Mouse (Mus musculus) left cerebral cortex, adult 11 months (tissue): Measurements from ENCODE around the gene Vmn1r4.

Experiments
- DNase-seq: peaks from one replicate; pipeline ENCODE4 v3.0.0; 2022; ENCODE audit warnings: low spot score

Vmn1r4 gene

DNA sequence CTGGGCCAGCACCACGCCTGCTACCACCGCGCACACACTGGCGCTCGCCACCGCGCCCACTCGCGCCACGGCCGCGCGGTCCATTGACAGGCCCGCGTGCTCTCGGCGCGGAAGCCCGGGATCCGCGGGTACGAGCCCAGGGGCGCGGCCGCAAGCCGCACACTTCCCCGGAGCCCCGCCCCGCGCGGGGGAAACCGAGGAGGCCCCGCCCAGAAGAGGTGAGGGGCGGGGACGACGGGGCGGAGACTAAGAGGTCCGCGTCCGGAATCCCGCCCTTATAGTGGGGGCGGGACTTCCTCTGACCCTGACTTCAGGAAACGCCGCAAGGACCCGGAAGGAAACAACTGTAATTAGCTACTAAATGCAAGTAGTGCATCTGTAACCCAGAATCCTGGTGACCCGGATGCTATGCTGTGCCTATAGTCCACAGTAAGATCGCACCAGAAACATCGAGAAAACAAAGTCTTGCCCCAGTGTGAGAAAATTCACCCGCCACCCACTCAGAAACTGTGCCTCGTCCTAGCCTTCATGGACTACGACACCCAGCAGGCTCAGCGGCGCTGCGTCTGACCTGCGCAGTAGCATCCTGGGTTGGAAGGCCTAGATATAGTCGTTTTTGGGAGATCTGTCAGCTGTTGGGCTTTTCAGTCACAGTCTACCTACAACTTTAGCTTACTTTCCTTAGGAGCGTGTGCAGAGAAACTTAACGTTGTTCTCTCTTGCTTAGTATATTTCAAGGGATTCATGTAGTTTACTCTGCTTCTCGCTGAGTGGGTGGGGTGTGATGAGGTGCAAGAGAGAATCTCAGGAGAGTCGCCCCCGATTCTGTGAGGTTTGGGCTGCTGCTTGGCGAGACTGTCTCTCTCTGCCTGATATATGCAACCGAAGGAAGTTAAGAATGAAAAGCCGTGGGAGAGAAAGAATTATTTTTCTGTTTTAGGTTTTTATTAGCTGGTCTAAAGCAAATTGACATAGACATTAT, at the start of gene Vmn1r4, which contains the start of gene Nt5c3:
Gene Vmn1r4 (plus strand): TSS at position 290 of the 982 bp plus-strand sequence.
Gene Nt5c3 (minus strand): TSS at position 207 of the 982 bp plus-strand sequence.
- DNase-seq = peak; percentile 94

DNA sequence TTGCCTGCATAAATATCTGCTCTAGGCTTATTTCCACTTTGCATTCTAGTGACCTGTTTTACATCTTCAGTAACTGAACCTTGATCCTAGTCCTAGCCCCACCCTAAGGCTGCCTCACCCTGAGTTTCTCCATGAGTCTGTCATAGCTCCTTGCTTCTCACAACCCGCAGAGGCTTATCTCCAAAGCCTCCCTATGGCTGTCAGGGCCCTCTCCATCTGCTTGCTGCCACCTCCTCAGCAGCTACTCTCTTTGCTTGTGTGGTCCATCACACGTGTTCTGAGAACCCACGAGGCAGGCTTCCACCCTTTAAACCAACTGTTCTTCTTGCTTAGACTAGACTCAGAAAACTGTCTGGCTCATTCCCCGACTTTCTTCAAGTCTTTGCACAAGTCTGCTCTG, 46.9 kb upstream of the Vmn1r4 start:
- peak; percentile 26 for DNase-seq

DNA sequence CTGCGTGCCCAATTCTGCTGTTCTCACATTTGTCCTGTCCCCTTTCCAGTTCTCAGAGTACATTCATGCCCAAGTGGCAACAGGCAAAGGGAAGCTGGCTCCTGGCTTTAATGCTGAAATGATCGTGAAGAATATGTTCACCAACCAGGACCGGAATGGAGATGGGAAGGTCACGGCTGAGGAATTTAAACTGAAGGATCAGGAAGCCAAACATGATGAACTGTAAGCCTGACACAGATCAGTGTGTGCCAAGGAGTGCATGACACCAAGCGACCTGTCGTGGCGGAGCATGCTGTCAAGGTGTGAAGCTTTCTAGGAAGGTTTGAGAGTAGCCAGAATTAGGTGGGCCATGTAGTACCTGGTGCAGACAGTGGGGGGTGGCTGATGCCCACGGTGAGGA, 45.8 kb upstream of the Vmn1r4 start:
- DNase-seq = no peak

DNA sequence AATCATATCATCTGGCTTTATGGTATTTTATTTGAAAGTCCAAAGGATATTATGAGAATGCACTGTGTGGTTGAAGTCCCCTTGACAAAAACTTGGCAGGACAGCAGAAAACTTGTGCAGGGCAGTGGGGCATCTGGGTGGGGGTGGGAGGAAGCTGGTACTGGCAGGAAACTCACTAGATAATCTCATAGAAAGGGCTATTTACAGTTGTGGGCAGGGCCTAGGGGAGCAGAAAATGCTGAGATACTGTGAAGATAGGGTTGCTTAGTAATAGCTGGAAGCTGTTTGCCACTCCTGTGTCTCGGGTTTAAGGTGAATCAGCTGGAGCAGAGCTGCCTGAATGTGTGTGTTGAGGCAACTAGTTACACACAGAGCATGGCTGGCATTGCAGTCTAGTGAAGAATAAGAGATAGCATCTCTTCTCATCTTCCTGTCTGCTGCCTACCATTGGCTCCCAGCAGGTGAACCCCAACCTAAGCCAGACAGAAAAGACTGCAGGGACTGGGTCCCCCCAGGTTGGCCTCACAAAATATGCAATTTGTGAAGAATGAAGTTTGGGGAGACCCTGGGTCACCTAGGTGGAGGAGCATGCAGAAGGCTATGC, 44.4 kb upstream of the Vmn1r4 start:
- no peak for DNase-seq

DNA sequence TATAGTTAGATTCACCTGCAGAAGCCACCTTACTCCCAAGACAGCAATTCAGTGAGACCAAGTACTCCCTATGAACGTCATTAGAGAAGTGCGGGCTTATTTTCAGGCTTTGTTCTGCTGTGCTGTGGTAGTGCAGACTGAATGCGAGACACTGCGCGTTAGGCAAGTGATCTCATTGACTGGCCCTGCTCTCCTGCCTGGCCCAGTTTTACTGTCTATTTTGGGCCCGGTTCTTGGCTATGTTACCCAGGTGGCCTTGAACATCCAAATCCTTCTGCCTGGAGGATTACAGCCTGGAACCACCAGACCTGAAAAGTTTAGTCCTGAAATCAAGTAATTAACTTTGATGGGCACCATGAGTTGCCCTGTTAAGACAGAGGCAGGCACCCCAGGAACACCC, 35.3 kb upstream of the Vmn1r4 start:
- no peak for DNase-seq

DNA sequence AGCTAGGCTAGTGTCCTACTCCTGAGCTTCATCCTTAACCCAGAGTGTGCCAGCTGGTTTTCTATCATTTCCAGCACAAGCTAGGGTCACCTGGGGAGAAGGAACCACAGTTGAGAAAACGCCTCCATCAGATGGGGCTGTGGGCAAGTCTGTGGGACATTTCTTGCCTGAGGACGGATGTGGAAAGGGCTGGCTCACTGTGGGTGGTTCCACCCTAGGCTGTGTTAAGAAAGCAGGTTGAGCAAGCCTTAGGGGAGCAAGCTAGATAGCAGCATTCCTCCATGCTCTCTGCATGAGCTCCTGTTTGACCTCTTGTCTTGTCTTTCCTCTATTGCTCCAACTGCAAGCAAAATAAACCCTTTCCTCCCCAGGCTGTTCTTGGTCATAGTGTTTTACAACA, 33.1 kb upstream of the Vmn1r4 start:
- no peak for DNase-seq

DNA sequence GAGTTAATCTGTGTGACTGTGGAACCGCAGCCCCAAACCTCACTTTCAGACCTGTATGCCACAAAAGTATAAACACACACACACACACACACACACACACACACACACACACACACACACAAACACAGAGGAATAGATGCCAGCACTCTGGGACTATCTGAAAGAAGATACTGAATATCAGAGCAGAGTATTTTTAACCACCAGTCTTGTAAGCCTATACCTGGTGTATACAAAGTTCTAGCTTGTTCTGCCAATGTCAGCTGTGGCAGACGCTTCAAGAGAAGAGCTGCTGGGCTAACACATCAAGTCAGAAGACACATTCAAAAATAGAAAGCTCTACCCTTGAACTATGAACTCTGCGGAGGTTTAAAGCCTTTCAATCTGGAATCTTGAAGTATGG, 24.2 kb upstream of the Vmn1r4 start:
- no peak for DNase-seq

DNA sequence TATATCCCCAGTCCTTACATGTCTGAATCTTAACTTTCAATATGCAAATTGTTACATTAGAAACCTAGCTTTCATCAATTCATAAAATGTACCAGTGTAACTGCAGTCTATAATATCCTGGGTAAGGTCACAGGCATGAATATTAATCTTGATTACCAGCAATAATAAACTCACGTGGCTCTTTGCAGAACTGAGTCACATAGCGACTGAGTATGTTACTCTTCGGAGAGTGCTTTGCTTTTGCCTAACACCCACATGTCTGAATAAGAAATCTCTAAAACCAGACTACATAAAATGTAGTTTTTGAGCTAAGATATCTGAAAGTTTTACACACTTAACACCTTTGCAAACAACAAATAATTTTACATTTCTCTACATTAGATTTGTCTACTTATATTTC, 22.5 kb upstream of the Vmn1r4 start:
- no peak for DNase-seq

DNA sequence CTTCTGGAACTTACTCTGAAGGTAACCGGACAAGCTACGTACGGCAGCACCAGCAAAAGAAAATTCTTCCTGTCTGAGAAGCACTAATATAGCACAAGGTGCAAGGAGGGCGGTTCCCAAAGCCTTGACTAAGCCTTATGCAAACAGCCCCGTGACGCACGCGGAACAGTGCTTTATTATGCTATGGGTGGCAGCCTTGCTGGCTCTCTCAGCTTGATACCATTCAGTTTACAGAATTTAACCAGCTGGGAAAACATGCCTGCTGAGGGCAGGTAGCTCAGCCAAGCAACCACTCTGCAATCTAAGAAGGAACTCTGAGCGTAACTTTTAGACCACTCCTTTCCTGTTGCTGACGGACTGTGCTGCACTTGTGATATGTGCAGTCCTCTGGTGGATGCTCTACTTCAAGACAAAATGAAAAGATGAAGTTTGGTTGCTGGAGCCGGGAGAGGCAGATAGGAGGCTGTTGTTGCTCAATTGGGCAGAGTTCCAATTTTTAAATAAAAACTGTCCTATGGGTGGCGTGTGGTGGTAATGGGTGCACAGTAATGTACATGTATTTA, 21.9 kb upstream of the Vmn1r4 start:
- peak; percentile 36 for DNase-seq

DNA sequence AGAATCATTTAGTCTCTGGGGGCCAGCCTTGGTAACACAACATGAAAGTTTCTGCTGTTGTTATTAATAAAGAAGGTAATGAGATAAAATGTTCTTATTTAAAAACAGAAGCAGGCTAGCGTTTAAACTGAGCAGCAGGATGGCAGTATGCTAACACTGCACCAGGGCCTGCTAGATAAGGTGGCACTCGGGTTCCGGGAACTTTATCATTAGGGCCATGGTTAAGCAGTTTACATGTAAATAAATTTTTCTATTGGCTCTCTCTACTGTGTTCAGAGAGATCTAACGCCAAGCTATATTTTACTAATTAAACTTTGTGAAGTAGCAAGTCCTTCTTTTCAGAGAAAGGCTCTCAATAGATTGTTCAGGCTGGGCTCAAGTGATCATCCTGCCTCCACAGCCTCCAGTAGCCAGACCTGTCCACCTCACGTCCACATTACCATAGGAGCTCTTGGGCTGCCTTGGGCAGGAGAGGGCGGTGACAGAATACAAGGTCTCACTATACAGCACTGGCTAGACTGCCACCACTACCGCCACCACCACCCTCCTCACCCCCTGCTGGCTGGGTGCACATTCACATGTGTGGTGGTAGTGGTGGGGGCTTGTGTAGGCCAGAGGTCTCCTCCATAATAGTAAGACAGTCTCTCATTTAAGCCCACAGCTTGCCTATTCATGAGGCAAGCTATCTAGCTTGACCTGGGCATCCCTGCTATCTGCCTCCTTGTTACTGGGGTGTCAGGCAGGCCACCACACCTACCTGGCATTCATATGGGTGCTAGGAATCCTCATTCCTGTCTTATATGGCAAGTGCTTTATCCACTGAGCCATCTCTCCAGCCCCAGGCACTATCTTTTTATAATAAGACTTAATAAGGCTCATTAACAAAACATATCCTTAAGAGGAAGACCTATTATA, 21.0 kb upstream of the Vmn1r4 start:
- no peak for DNase-seq

DNA sequence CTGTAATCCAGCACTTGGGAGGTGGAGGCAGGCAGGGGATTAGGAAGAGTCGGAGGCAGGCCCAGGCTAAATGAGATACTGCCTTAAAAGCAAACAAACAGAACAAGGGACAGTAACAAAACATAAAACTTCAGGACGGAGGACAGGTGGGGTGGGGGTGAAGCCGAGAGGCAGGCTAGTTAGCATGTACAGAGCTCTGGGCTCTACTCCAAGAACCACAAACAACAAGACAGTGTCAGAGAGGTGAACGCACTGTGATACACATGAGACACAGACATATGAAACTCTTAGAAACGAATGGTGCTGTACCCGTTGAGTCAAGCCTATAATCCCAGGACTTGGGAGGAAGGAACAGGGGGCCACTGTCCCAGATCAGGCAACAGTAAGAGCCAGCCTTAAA, 20.0 kb upstream of the Vmn1r4 start:
- DNase-seq = no peak

DNA sequence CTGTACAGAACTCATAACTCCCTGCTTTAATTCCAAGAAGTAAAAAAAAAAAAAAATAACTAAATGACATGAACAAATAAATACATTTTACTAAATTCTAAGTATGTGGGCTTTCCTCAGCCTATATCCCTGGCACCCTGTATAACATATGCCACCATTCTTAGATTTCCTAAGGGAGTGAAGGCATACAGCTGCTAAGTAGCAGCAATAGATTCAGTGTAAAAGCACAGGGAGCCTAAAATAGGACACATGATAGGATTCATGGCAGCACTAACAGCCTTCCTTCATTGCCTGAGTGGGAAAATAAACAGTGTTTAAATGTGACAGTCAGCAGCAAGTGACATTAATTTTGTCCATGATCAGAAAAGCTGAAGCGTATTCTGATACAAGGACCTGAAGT, 19.5 kb upstream of the Vmn1r4 start:
- no peak for DNase-seq

DNA sequence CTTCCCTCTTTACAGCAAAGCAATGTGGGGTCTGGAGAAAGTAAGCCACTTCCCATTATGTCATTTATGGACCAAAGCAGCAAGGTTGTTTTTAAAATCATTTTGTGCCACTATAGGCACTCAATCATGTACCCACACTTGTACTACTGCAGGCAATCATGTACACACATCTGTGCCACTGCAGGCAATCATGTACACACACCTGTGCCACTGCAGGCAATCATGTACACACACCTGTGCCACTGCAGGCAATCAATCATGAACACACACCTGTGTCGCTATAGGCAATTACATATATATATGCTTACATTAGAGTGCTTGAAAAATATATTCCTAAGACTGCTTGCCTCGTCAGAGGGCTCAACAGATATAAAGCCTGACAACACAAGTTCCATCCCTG, 18.8 kb upstream of the Vmn1r4 start:
- DNase-seq = no peak

DNA sequence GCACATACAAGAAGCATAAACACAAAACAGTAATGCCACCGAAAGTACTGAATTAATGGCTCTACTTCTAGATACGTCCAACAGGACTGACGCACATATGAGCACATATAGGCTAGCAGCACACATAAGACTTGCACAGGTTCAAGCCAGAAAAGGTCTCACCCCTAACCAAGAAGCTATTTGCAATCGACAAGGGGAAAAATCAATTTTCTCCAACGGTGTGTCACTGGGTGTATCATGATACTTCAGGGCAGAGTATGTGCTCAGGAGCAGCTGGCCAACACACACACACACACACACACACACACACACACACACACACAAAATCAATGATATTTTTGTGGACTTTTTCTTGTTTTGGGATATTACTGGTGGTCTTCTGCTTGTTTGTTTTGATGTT, 18.3 kb upstream of the Vmn1r4 start:
- no peak for DNase-seq

DNA sequence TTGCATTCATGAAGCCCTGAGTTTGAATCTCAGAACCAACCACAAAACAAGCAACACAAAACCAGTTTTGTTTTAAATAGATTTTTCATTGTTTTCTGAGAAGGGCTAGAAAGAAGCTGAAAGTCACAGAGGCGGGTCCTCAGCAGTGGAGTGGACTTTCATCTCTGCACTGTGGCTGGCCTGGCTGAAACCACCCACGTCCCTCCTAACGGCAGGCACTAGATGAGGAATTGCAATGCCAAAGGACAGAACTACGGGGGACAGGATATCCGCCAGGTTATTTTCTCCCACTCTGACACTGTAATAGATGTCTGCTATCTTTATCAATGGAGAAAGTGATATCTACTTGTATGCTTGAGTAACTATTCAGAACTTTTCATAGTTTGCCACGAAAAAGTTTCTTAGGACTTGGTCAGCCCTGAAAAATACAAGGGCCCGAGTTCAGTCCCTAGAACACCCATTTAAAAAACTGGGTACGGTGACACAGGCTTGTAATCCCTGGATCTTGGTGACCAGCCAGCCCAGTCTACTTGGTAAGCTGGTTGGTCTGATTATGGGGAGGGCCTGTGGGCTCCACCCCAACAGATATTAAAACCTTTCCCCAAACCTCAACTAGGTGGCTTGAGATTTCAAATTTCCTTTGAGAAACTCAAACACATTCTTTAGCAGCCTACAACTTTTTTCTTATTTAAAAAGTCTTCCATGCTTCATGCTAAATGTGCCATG, 17.5 kb upstream of the Vmn1r4 start:
- no peak for DNase-seq

DNA sequence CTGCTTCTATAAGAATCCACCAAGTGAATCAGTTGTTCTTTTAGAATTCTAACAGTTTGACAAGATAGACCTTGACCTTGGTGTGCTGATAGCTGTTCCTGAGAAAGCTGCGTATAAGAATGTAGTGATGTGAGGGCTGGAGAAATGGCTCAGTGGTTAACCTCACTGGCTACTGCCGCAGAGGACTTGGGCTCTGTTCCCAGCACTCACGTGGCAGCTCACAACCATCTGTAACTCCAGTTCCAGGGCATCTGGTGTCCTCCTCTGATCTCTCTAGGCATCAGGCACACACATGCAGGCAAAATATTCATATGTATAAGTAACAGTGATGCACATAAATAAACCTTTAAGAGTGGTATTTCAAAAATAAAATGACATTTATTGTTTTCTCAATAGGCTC, 15.8 kb upstream of the Vmn1r4 start:
- DNase-seq = no peak

DNA sequence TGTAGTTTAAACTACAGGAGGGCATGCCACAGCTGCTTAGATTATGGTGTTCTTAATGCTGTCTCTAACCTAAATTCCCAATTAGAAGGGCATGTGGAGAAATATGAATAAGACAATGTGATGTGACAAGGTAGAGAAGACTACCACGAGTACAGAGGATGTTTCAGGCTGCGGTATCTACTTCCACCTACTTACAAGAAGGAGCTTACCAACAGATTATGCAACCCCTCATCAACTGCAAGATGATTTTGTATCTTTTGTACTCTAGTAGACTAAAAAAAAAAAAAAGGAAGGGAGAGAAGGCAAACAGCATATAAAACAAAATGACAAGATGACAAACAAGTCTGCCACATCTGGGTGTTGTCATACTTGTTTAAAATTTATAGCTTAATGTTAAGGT, 15.4 kb upstream of the Vmn1r4 start:
- no peak for DNase-seq

DNA sequence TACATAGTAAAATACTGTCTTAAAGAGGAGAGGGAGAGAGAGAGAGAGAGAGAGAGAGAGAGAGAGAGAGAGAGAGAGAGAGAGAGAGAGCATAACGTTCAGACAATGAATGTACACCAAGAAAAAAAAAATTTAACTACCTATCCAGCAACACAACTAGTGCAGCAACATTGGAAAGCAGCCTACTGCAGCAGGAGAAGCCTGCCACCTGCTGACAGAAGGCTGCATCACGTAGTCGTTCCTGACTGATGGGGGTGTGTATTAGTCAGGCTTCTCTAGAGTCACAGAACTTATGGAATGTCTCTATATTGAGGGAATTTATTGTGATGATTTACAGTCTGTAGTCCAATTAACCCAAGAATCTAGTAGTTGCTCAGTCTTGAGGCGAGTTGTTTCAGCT, 14.9 kb upstream of the Vmn1r4 start:
- peak; percentile 48 for DNase-seq

DNA sequence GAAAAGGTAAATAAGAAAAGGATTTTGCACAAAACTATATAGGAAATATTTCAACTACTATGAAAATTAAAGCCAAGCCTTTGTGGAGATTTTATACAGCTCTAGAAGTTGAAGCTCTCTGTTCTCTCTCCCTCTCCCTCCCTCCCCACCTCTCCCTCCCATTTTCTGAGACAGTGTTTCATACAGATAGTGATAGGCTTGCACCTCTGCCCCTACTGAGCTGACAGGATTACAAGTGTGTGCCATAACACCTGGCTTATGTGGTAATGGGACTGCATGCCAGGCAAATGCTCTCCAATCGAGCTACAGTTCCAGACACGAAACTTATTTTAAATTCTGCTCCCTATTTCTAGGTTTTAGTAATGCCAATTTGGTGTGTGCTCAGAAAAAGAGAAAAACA, 12.9 kb upstream of the Vmn1r4 start:
- no peak for DNase-seq

DNA sequence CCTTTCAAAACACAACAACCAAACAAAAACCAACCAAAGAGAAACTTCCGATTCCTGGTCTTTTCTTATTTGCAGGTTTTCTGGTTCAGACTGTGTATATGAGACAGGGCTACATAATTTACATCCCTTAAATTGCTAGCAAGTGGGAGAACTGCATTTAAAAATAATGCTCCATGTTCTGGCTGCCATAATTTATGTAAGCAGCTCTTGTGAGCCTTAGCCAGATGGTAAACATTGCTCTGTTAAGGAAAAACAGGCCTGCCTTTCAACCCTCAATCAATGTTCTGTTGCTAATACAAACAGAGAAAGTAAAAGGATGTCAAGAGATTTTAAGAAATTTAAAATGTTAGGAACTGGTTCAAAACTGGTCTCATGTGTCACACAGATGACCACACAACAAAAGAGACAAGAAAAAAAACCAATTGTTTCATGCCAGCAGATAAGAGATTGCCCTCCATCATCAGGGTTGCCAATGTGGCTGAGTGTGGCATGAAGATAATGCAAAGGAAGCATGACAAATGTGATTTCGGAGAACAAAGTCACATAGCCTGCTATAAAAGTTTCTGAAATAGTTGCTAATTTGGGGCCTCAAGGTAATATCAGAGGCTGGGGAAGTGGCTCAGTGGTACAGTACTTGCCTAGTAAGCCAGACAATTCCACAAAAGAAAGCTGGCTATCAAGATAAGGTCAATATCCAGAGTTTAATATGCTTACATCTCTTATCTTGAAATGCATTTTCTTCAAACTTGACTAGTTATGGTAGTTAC, 10.5 kb upstream of the Vmn1r4 start:
- no peak for DNase-seq

DNA sequence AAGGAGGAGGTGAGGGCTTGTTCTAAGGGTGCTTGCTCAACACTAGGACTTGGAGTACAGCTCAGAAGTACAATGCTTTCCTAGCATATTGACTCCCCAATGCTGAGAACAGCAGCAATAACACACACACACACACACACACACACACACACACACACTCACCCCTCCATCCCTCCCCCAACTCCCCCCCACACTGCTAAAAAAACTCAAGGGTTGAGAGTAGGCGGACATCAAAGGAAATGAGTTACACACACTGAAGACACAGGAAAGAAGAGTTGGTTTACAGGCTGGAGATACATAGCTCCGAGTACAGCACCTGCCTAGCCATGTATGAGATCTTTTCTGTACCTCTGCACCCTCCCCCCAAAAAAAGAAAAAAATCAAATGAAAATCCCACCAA, 7.5 kb upstream of the Vmn1r4 start:
- DNase-seq = no peak
